ENCODE assay signal across 8 mouse cellular contexts in the genomic region with DNA sequence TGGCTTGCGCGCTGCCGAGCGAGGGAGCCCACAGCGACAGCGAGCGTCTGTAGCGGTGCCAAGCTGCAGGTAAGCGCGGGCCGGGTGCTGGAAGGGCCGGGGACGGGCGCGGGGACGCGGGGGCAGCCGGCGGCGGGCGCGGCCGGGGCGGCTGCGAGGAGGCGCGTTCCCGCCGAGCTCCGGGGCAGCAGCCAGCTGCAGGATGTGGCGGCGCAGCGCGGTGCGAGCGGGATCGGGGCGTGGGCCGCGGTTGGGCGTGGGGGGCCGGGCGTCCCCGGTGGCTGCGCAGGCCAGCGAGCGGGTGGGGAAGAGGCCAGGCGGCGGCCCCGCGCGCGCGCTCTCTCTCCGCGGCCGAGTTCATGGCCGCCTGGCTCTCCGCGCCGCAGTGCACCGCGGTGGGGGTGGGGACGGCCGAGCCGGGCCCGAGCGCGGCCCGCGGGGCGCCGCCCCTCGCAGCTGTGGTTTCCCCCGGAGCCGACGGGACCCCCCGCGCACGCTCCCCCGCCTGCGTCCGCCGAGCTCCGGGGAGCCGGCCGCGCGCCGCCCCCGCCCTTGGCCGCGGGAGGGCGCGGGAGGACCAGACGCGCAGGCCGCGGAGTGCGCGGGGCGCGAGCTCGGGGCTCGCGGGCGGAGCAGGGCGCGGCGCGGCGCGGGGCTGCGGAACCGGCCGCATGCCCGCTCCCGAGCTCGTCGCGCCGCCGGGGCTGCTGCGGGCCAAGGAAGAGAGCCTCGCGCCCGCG. TPM values are rescaled to one million over a fixed set of nuclear protein-coding genes. Genes with fewer than 3 reads are reported as not detected.
DNase-seq lines count a peak whose midpoint lies in the region; ATAC-seq lines count a peak whose summit lies in the region.

No protein-coding gene starts in this region.

- H3K4me1 ChIP-seq in intestine, embryonic 16.5 days (ENCODE audit: control insufficient read depth, insufficient read depth, low read length): peaks cover 10% of the 10 kb centered on the region

- peak overlapping the region; percentile 86 for H3K4me3 ChIP-seq in intestine, embryonic 16.5 days (ENCODE audit: low read length)

- peak; percentile 74 for ATAC-seq in intestine, embryonic 16.5 days
- peak; percentile 28 for ATAC-seq in megakaryocyte-erythroid progenitor cell, adult 5-6 weeks (replicated peaks; ENCODE audit: low FRiP score, low TSS enrichment, poor library complexity, severe bottlenecking)

- no peaks in the 10 kb centered on the region for H3K9me3 ChIP-seq in intestine, embryonic 16.5 days (ENCODE audit: control insufficient read depth, low read length)

- H3K36me3 ChIP-seq in intestine, embryonic 16.5 days (ENCODE audit: control insufficient read depth, insufficient read depth, low read length): peaks cover 14% of the 10 kb centered on the region

- H3K4me2 ChIP-seq in intestine, embryonic 16.5 days (ENCODE audit: low read depth, low read length): peak overlapping the region; percentile 83

- H3K9ac ChIP-seq in intestine, embryonic 16.5 days (ENCODE audit: low read depth, low read length): peak overlapping the region; percentile 96

- H3K27me3 ChIP-seq in intestine, embryonic 16.5 days (replicated peaks; ENCODE audit: control insufficient read depth, insufficient read depth, low read length): no peaks in the 10 kb centered on the region

- intact Hi-C loops in gastrocnemius, postnatal 36 days (cut with DNase I): loop anchor here (5.0 kb wide), 1 partner anchor 34 kb away; no protein-coding TSS in a partner anchor
- intact Hi-C loops in left cerebral cortex, postnatal 25 days (cut with DNase I): loop anchor here (1.0 kb wide), 1 partner anchor 34 kb away; no protein-coding TSS in a partner anchor

- H3K27ac ChIP-seq in intestine, embryonic 16.5 days (ENCODE audit: low read length): peak overlapping the region; percentile 100

- WGBS in intestine, embryonic 16.5 days: under 1% methylated on average over 101 of the region's 128 CpGs

- peak; percentile 83 for DNase-seq in adrenal gland, postnatal 10 days
- peak; percentile 90 for DNase-seq in embryo, embryonic 11 days
- DNase-seq in gastrocnemius, postnatal 36 days: peak; percentile 64 to 78
- DNase-seq in left cerebral cortex, postnatal 25 days (ENCODE audit: low spot score in 2 of 2): peak; percentile 70 to 81
- peak; percentile 79 for DNase-seq in right cerebral cortex, postnatal 25 days
- peak; percentile 68 for DNase-seq in urinary bladder, postnatal 25 days (ENCODE audit: low spot score)

RNA-seq across cellular contexts. Expression of gene Zbtb14, which starts 0.5 kb away (rescaled TPM):
- 10 to 100 TPM; 14.0 to 19.1 TPM for total RNA-seq in adrenal gland, postnatal 10 days (2021)
- 1 to 10 TPM; 5.9 to 6.1 TPM for total RNA-seq in gastrocnemius, postnatal 36 days (2021)
- polyA plus RNA-seq in intestine, embryonic 16.5 days (2015; fragmentation: Nextera tagmentation; extraction: Ambion mirVana): 11.9 and 12.0 TPM in 2 replicates
- 10 to 100 TPM; 23.5 to 23.9 TPM for total RNA-seq in left cerebral cortex, postnatal 25 days (2021)
- 15.0 and 19.6 TPM in 2 replicates for total RNA-seq in megakaryocyte-erythroid progenitor cell, adult 5-6 weeks (2014; fragmentation: Nextera tagmentation)
- total RNA-seq in megakaryocyte-erythroid progenitor cell, adult 5-6 weeks (2017): 24.1 and 27.5 TPM in 2 replicates

RNA-seq across cellular contexts. Expression of gene Akain1, which starts 55.8 kb away (rescaled TPM):
- not detected for total RNA-seq in adrenal gland, postnatal 10 days (2021)
- total RNA-seq in gastrocnemius, postnatal 36 days (2021): not detected
- not detected in 2 replicates for polyA plus RNA-seq in intestine, embryonic 16.5 days (2015; fragmentation: Nextera tagmentation; extraction: Ambion mirVana)
- total RNA-seq in left cerebral cortex, postnatal 25 days (2021): 1 to 10 TPM; 4.6 to 4.7 TPM
- not detected in 2 replicates for total RNA-seq in megakaryocyte-erythroid progenitor cell, adult 5-6 weeks (2014; fragmentation: Nextera tagmentation)
- total RNA-seq in megakaryocyte-erythroid progenitor cell, adult 5-6 weeks (2017): not detected in 2 replicates

Comparison
In these comparisons a context has a peak if more than half of its experiments do, and no peak if none do; other contexts are left out.
1. Peak in every context shown above with its lines: DNase-seq, ATAC-seq, H3K4me3 ChIP-seq and H3K27ac ChIP-seq.
2. RNA of gene Akain1, which starts 55.8 kb away (total RNA-seq): 4.6 to 4.7 TPM in left cerebral cortex, postnatal 25 days; not detected in adrenal gland, postnatal 10 days, not detected in gastrocnemius, postnatal 36 days and not detected in megakaryocyte-erythroid progenitor cell, adult 5-6 weeks; every median in the first group is over 4 times any median in the second.